Comparison of ENCODE assay signal across 8 mouse cellular contexts in the genomic region with DNA sequence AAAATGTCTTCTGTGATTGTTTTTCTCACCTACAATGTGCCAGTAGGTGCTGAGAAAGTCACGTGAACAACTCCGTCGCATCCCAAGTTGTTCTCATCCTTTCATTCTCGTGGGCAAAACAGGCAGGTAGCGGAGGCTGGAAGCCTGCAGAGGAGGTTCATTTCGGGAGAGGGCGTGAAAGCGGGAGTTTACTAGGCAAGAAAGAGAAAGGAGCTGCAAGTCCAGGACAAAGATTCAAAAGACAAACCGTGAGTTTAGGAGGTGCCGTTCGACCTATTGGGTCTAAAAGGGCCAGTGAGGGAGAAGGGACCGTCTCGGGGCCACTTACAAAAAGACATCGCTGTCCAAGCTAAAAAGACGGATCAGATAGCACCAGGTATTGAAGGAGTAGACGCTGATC. TPM values are rescaled to one million over a fixed set of nuclear protein-coding genes. Genes with fewer than 3 reads are reported as not detected.
DNase-seq lines count a peak whose midpoint lies in the region; ATAC-seq and TF ChIP-seq lines count a peak whose summit lies in the region.

No protein-coding gene starts in this region.

- peak overlapping the region; percentile 59 for H3K9ac ChIP-seq in heart, embryonic 16.5 days (ENCODE audit: low read length)
- peak overlapping the region; percentile 26; the same call in 1 of the 2 replicates for H3K9ac ChIP-seq in limb, embryonic 15.5 days
- no peak overlapping the region; the same call in 1 of the 2 replicates for H3K9ac ChIP-seq in neural tube, embryonic 14.5 days (replicated peaks; ENCODE audit: low read depth, low read length)

- no peaks in the 10 kb centered on the region for H3K9me3 ChIP-seq in heart, embryonic 10.5 days
- H3K9me3 ChIP-seq in E14TG2a.4 (ENCODE audit: low read length), result no peaks in the 10 kb centered on the region
- H3K9me3 ChIP-seq in heart, embryonic 16.5 days (replicated peaks; ENCODE audit: control insufficient read depth, low read length), result peaks cover 3% of the 10 kb centered on the region; the same call in 1 of the 2 replicates
- no peaks in the 10 kb centered on the region for H3K9me3 ChIP-seq in limb, embryonic 15.5 days
- H3K9me3 ChIP-seq in neural tube, embryonic 14.5 days (ENCODE audit: control insufficient read depth, low read length), result no peaks in the 10 kb centered on the region

- H3K27me3 ChIP-seq in heart, embryonic 10.5 days (ENCODE audit: insufficient read depth, poor library complexity, severe bottlenecking), result peaks cover 49% of the 10 kb centered on the region
- peaks cover 46% of the 10 kb centered on the region for H3K27me3 ChIP-seq in E14TG2a.4 (ENCODE audit: insufficient read depth, low read length)
- peaks cover 27% of the 10 kb centered on the region for H3K27me3 ChIP-seq in heart, embryonic 16.5 days (ENCODE audit: control insufficient read depth, insufficient read depth, low read length)
- peaks cover 37% of the 10 kb centered on the region for H3K27me3 ChIP-seq in limb, embryonic 15.5 days
- peaks cover 3% of the 10 kb centered on the region; the same call in 1 of the 2 replicates for H3K27me3 ChIP-seq in neural tube, embryonic 14.5 days (ENCODE audit: control insufficient read depth, insufficient read depth, low read length)

- H3K4me1 ChIP-seq in heart, embryonic 10.5 days, result peaks cover 6% of the 10 kb centered on the region
- peaks cover 37% of the 10 kb centered on the region for H3K4me1 ChIP-seq in E14TG2a.4 (replicated peaks; ENCODE audit: low read depth, low read length)
- peaks cover 3% of the 10 kb centered on the region for H3K4me1 ChIP-seq in heart, embryonic 16.5 days (ENCODE audit: control insufficient read depth, insufficient read depth, low read length)
- H3K4me1 ChIP-seq in limb, embryonic 15.5 days, result peaks cover 15% of the 10 kb centered on the region
- H3K4me1 ChIP-seq in neural tube, embryonic 14.5 days (ENCODE audit: control insufficient read depth, insufficient read depth, low read length), result 0 out of 2 replicates have a peak, but pooled peaks cover 3% of the 10 kb centered on the region

- ATAC-seq in heart, embryonic 16.5 days (replicated peaks; ENCODE audit: extremely low read depth, insufficient read depth, low FRiP score), result no peak
- ATAC-seq in limb, embryonic 15.5 days (ENCODE audit: insufficient number of reproducible peaks, low FRiP score, low TSS enrichment, low read depth), result no peak
- no peak for ATAC-seq in neural tube, embryonic 14.5 days (ENCODE audit: low read depth)

- no peak overlapping the region for H3K27ac ChIP-seq in heart, embryonic 10.5 days
- H3K27ac ChIP-seq in heart, embryonic 16.5 days (ENCODE audit: low read length), result no peak overlapping the region
- no peak overlapping the region for H3K27ac ChIP-seq in limb, embryonic 15.5 days
- H3K27ac ChIP-seq in neural tube, embryonic 14.5 days (ENCODE audit: low read depth, low read length), result no peak overlapping the region

- no peak for TF ChIP-seq CTCF in E14TG2a.4 (conservative IDR thresholded peaks at IDR 0.05; ENCODE audit: low read length)

- peak overlapping the region; percentile 93 for H3K4me2 ChIP-seq in heart, embryonic 16.5 days (ENCODE audit: low read depth, low read length)
- peak overlapping the region; percentile 90 for H3K4me2 ChIP-seq in limb, embryonic 15.5 days
- peak overlapping the region; percentile 62 for H3K4me2 ChIP-seq in neural tube, embryonic 14.5 days (ENCODE audit: low read depth, low read length)

- WGBS in heart, embryonic 10.5 days, result 1% methylated on average over 16 of the region's 16 CpGs
- WGBS in heart, embryonic 16.5 days, result under 1% methylated on average over 16 of the region's 16 CpGs
- under 1% methylated on average over 16 of the region's 16 CpGs for WGBS in limb, embryonic 15.5 days
- WGBS in neural tube, embryonic 14.5 days, result under 1% methylated on average over 16 of the region's 16 CpGs

- H3K36me3 ChIP-seq in heart, embryonic 10.5 days, result no peaks in the 10 kb centered on the region
- no peaks in the 10 kb centered on the region for H3K36me3 ChIP-seq in E14TG2a.4 (ENCODE audit: insufficient read depth, low read length)
- H3K36me3 ChIP-seq in heart, embryonic 16.5 days (ENCODE audit: control insufficient read depth, insufficient read depth), result no peaks in the 10 kb centered on the region
- H3K36me3 ChIP-seq in limb, embryonic 15.5 days, result no peaks in the 10 kb centered on the region
- H3K36me3 ChIP-seq in neural tube, embryonic 14.5 days (ENCODE audit: control insufficient read depth, insufficient read depth, low read length), result no peaks in the 10 kb centered on the region

- peak overlapping the region; percentile 72 for H3K4me3 ChIP-seq in heart, embryonic 10.5 days
- H3K4me3 ChIP-seq in E14TG2a.4 (replicated peaks; ENCODE audit: low read length), result peak overlapping the region; percentile 80
- H3K4me3 ChIP-seq in heart, embryonic 16.5 days (ENCODE audit: low read length), result peak overlapping the region; percentile 64
- peak overlapping the region; percentile 53 for H3K4me3 ChIP-seq in limb, embryonic 15.5 days
- peak overlapping the region; percentile 39 for H3K4me3 ChIP-seq in neural tube, embryonic 14.5 days (ENCODE audit: low read depth, low read length)

- DNase-seq in heart, embryonic 10.5 days (ENCODE audit: low spot score), result no peak
- DNase-seq in heart, adult 9 months (ENCODE audit: low spot score in 2 of 2), result no peak
- DNase-seq in cerebellum, adult 8-10 months, result peak; percentile 57
- no peak for DNase-seq in layer of hippocampus, adult 9-10 months (ENCODE audit: low spot score)

RNA-seq across cellular contexts. Expression of a gene that starts 14.5 kb away (rescaled TPM):
- 0.14 TPM in 1 of 2 replicates, not detected in the other for polyA plus RNA-seq in heart, embryonic 10.5 days (2016; fragmentation: Nextera tagmentation; extraction: Ambion mirVana)
- polyA plus RNA-seq in heart, embryonic 16.5 days (2015; fragmentation: Nextera tagmentation; extraction: Ambion mirVana), result 1.1 and 1.3 TPM in 2 replicates
- 1.0 and 1.1 TPM in 2 replicates for polyA plus RNA-seq in limb, embryonic 15.5 days (2015; fragmentation: Nextera tagmentation; extraction: Ambion mirVana)
- polyA plus RNA-seq in neural tube, embryonic 14.5 days (2014; fragmentation: Nextera tagmentation; extraction: Ambion mirVana), result 0.49 TPM in 1 of 2 replicates, not detected in the other

RNA-seq across cellular contexts. Expression of a gene that starts 31.5 kb away (rescaled TPM):
- 1.3 and 4.1 TPM in 2 replicates for polyA plus RNA-seq in heart, embryonic 10.5 days (2016; fragmentation: Nextera tagmentation; extraction: Ambion mirVana)
- polyA plus RNA-seq in heart, embryonic 16.5 days (2015; fragmentation: Nextera tagmentation; extraction: Ambion mirVana), result 10.2 and 10.7 TPM in 2 replicates
- polyA plus RNA-seq in limb, embryonic 15.5 days (2015; fragmentation: Nextera tagmentation; extraction: Ambion mirVana), result 25.9 and 32.2 TPM in 2 replicates
- polyA plus RNA-seq in neural tube, embryonic 14.5 days (2014; fragmentation: Nextera tagmentation; extraction: Ambion mirVana), result 5.5 and 8.8 TPM in 2 replicates

RNA-seq across cellular contexts. Expression of a gene that starts 56.8 kb away (rescaled TPM):
- not detected in 2 replicates for polyA plus RNA-seq in heart, embryonic 10.5 days (2016; fragmentation: Nextera tagmentation; extraction: Ambion mirVana)
- 2.5 and 3.0 TPM in 2 replicates for polyA plus RNA-seq in heart, embryonic 16.5 days (2015; fragmentation: Nextera tagmentation; extraction: Ambion mirVana)
- polyA plus RNA-seq in limb, embryonic 15.5 days (2015; fragmentation: Nextera tagmentation; extraction: Ambion mirVana), result 3.2 and 3.8 TPM in 2 replicates
- polyA plus RNA-seq in neural tube, embryonic 14.5 days (2014; fragmentation: Nextera tagmentation; extraction: Ambion mirVana), result 0.20 and 0.75 TPM in 2 replicates
